Mouse (Mus musculus) forebrain, embryonic 11.5 days (tissue): ENCODE measurements at regions not wholly inside any gene's neighbourhood (a gene's known extent, or its start where the extent isn't known, plus 50 kb on each side); places are given as distances from the start of the nearest gene placed in this dataset.

Source experiments
- ATAC-seq: fragments of 200-750 bp; cut with Nextera tagmentation; replicated peaks from 2 replicates; pipeline ENCODE4 v1.8.0; 2017; ENCODE audit warnings: moderate TSS enrichment; ENCODE audit not compliant: low FRiP score
- DNase-seq: peaks from one replicate; pipeline ENCODE4 v3.0.0-alpha.2; 2017; ENCODE audit warnings: low spot score
- H3K27ac ChIP-seq: fragments of 300-500 bp; sonication (generic); 2 replicates; pipeline ENCODE4 v1.5.1; 2014; ENCODE audit warnings: low read depth, low read length
- H3K27me3 ChIP-seq: fragments of 300-500 bp; sonication (generic); 2 replicates; pipeline ENCODE4 v1.6.1; 2014; ENCODE audit warnings: mild to moderate bottlenecking, low read length, mixed read lengths; ENCODE audit not compliant: control insufficient read depth, insufficient read depth
- H3K36me3 ChIP-seq: fragments of 300-500 bp; sonication (generic); 2 replicates; pipeline ENCODE4 v1.6.1; 2014; ENCODE audit warnings: mild to moderate bottlenecking, low read length, moderate library complexity, mixed read lengths; ENCODE audit not compliant: control insufficient read depth, insufficient read depth
- H3K4me1 ChIP-seq: fragments of 300-500 bp; sonication (generic); replicated peaks from 2 replicates; pipeline ENCODE4 v1.6.1; 2014; ENCODE audit warnings: low read length, mixed read lengths; ENCODE audit not compliant: control insufficient read depth, insufficient read depth
- H3K4me2 ChIP-seq: fragments of 300-500 bp; sonication (generic); 2 replicates; pipeline ENCODE4 v1.6.1; 2014; ENCODE audit warnings: low read depth, mild to moderate bottlenecking, low read length, moderate library complexity, mixed read lengths; ENCODE audit not compliant: severe bottlenecking
- H3K4me3 ChIP-seq: fragments of 300-500 bp; sonication (generic); 2 replicates; pipeline ENCODE4 v1.5.1; 2014; ENCODE audit warnings: low read depth, low read length
- H3K9ac ChIP-seq: fragments of 300-500 bp; sonication (generic); 2 replicates; pipeline ENCODE4 v1.6.1; 2014; ENCODE audit warnings: low read length
- H3K9me3 ChIP-seq: fragments of 300-500 bp; sonication (generic); 2 replicates; pipeline ENCODE4 v1.6.1; 2016; ENCODE audit warnings: low read length, mixed read lengths; ENCODE audit not compliant: control insufficient read depth
- WGBS: fragments of 180-500 bp; shearing (Covaris S2); extraction: QIAGEN DNeasy Blood & Tissue Kit; methylation state at CpG from one replicate; pipeline ENCODE4 v1.1.7; 2014; 5-methylcytosine and 5-hydroxymethylcytosine counted together

DNA sequence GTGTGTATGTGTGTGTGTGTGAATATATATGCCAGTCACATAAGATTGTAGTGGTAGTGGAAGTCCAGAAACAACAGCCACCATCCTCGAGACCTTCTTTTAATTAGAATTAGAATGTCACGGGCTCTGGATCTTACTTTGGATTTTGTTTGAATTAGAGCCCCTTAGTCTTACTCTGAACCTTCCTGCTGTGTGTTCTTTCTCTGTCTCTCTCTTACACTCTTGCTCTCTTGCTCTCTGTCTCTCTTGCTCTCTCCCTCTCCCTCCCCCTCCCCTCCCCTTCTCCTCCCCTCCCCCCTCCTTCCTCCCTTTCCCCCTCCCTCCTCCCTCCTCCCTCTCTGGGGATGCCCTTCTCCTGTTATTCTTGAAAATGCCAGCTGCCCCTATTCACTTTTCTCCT lies 53.1 kb upstream of the Mdm1 start:
- Histone ChIP-seq H3K27ac (no peak overlapping the region), H3K36me3 (no peaks in the 10 kb centered on the region), H3K4me2 (no peak overlapping the region), H3K27me3 (no peaks in the 10 kb centered on the region), H3K9ac (no peak overlapping the region), H3K9me3 (no peaks in the 10 kb centered on the region), H3K4me3 (no peak overlapping the region), H3K4me1 (peaks cover 6% of the 10 kb centered on the region; the same call in 1 of the 2 replicates)
- ATAC-seq (no peak), DNase-seq (no peak)
- WGBS, result 23% methylated on average over 2 of the region's 2 CpGs

DNA sequence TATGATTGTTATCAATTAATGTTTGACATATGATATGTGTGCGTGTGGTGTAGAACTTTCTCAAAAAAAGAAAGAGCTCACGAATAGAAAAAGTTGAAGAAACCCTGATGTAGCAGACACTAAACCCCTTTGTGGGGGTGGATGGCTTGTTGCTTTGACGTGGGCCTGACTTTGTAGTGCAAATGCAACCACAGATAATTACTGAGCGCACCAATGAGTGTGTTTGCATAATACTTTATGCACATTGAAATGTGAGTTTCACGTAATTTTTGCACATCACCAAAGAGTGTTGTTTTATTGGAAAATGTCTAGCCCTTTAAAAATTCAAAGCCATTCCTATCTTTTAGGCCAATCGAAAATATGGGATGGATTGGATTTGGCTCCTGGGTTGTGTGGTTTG lies 51.7 kb upstream of the Mdm1 start:
- DNase-seq (no peak), ATAC-seq (no peak)
- Histone ChIP-seq H3K9ac (no peak overlapping the region), H3K4me2 (no peak overlapping the region), H3K27ac (no peak overlapping the region), H3K4me1 (peaks cover 6% of the 10 kb centered on the region; the same call in 1 of the 2 replicates), H3K27me3 (no peaks in the 10 kb centered on the region), H3K9me3 (no peaks in the 10 kb centered on the region), H3K4me3 (no peak overlapping the region), H3K36me3 (no peaks in the 10 kb centered on the region)
- WGBS, result 90% methylated on average over 6 of the region's 6 CpGs

DNA sequence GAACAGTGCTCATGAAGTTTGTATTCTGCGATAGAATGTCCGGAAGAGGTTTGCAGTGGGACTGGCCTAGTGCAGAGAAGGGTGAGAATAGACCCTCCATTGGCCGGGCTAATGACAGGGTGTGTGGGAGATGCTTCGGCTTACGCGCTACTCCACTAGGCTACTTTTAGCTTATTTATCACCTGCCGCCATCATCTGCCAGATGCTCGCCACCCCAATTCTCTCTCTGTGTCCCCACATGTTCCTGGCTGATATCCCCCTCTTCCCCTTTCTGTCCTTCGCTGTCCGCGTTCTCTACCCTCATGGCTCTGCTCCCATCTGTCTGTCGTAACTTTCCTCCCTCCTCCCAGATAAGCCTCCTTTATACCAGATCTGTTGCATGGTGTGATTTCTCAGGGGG lies 50.1 kb upstream of the Mdm1 start:
- Histone ChIP-seq H3K4me3 (no peak overlapping the region), H3K4me1 (peaks cover 6% of the 10 kb centered on the region; the same call in 1 of the 2 replicates), H3K27ac (no peak overlapping the region), H3K9me3 (no peaks in the 10 kb centered on the region), H3K4me2 (no peak overlapping the region), H3K9ac (no peak overlapping the region), H3K27me3 (no peaks in the 10 kb centered on the region), H3K36me3 (no peaks in the 10 kb centered on the region)
- ATAC-seq (no peak), DNase-seq (no peak)
- 97% methylated on average over 12 of the region's 12 CpGs for WGBS
